Mouse (Mus musculus) cerebellum, adult 2 months (tissue): Measurements from ENCODE around the gene Glrx5.
A peak's percentile ranks its signal among the peaks of the same experiment; 100 is the strongest.

Experiments used
- CTCF ChIP-seq: fragments of 200-500 bp; IDR thresholded peaks from 2 replicates; pipeline ENCODE4 v1.5.1; 2011; ENCODE audit warnings: low read depth, mild to moderate bottlenecking, control low read depth, low read length, moderate library complexity, borderline replicate concordance; ENCODE audit not compliant: insufficient read depth
- POLR2A ChIP-seq: fragments of 200-500 bp; IDR thresholded peaks from 2 replicates; pipeline ENCODE4 v1.6.1; 2011; ENCODE audit warnings: low read length, control low read depth, borderline replicate concordance; ENCODE audit not compliant: insufficient read depth

DNA sequence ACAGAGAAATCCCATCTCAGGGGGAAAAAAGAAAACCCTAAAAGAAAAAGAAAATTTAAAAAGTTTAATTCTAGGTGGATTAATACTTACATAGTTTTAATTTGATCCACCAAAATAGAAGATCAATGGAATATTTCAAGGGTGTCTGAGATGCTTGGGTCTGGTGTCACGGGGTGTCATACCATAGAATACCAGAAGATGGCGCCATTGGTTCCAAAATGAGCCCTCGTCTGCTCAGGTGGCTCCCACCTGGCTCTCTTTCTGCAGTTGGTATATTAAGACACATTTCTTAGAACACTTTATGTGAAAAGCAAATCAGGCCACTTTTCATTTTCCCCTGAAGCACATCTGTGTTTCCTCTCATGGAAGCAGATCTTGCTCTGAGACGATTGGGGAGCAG lies 18.4 kb downstream of the Glrx5 start:
- TF ChIP-seq CTCF (peak; percentile 84), POLR2A (no peak)
